Mouse (Mus musculus) CD8-positive naive resting alpha-beta T cell, adult 2 months (primary cell): ENCODE measurements around the gene 4933403O08Rik.

Source experiments
- DNase-seq, 2 experiments: peaks; one replicate each; pipeline ENCODE4 v3.0.0; 2022; ENCODE audit warnings: low read depth in 2 of 2, low spot score in 2 of 2

Gene 4933403O08Rik

DNA sequence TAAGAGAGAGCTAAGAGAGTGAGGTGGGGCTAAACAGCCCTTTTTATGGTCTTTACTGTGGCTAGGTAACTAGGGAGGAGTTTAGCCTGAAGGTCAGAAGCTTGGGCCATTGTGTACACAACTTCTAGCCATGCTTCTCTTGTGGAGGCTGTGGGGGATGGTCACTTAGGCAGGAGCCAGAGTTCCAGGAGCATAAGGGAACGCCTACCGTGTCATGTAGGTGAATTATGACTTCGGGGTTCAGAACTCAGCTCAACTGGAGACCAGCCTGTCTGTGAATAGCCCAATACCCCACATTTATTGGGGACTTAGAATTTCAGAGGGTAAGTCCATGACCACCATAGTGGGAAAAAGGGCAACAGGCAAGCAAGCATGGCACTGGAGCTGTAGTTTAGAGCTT lies at the start of gene 4933403O08Rik:
4933403O08Rik (plus strand) TSS at position 301 of the 400 bp plus-strand sequence.
- no peak for DNase-seq

DNA sequence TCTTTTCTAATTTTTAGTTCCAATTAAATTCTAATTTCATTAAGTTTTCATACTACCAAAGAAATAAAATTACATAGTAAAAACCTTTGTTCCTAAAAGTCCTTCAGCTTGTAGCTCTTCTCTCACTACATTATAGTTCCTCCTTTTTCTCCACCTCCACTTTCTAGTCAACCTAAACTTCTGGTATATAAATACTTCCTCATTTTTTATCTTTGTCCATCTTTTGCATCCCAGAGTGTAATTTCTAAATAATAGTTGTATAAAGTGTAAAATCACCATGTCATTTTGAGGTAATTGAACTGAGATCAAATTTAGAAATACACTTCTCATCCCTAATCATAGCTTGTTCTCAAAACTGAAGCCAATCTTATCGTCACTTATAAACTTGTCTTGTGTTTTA lies 4.1 kb downstream of the 4933403O08Rik start:
- no peak for DNase-seq

DNA sequence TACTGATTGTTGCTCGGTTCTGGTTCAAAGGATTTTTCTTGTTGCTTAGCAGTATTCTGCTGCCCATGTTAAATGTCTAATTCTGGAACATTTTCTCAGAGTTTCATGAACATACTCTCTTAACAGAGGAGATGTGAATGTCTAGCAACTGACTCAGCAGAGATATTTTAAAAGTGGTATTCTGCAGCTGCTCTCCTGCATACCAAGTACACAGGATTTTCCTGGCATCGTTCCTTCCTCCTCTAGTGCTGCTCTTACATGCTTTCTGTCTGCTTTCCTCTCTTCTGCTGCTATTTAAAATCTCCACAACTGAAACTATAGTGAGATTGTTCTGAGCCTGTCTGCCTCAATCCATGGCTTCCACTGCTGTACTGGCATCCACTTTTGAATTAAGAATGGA lies 16.7 kb downstream of the 4933403O08Rik start:
- DNase-seq = no peak

DNA sequence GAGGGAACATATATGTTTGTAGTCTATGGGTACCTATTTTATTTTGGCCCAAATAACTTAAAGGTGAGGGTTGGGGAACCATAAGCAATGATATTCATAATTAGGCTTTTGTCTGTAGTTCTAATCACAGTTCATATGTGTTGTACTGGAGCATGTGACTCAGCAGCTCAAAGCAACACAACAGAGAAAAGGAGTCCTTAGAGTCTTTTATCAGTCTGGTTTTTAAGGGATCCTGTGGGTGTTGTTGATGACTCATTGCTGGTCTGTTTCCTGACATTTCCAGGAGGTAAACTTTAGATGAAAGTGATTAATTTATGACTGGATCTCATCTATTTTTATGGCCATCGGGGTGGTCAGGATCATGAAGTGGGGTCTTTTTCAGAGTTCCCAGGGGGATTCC lies 34.7 kb downstream of the 4933403O08Rik start:
- DNase-seq = no peak
